Mouse (Mus musculus): ENCODE data around the gene Kmt5b. TPM values are rescaled to one million over a fixed set of nuclear protein-coding genes. Genes with fewer than 3 reads are reported as not detected.

Kmt5b gene
- total RNA-seq, 2 experiments from 2014 or later, result 52.4 to 52.6 TPM

DNA sequence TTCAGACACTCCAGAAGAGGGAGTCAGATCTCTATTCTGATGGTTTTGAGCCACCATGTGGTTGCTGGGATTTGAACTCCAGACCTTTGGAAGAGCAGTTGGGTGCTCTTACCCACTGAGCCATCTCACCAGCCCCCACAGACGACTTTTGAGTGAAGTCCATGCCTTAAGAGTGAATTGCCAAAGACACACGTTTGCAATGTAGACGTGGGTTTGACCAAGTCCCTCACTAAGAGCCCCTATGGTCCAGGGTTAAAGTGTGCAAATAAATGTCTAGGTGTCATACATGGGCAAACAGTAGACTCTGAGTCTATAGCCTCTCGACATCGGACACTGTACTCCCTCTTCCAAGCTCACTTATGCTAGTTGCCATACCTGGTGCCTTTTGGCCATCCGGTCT lies 2.3 kb downstream of the Kmt5b start:
- Histone ChIP-seq H3K4me3 (peak overlapping the region; percentile 99), H3K27ac (peak overlapping the region; percentile 100; the same call in 1 of the 2 replicates)
- intact Hi-C loops (cut with DNase I), result loop anchor here (5.0 kb wide), 1 partner anchor 62 kb away; the partner anchor contains the start of gene 1810055G02Rik
- DNase-seq (ENCODE audit: extremely low spot score in 1 of 2, low spot score in 2 of 2), result no peak
- TF ChIP-seq CTCF (IDR thresholded peaks at IDR 0.05), result peak; percentile 13

DNA sequence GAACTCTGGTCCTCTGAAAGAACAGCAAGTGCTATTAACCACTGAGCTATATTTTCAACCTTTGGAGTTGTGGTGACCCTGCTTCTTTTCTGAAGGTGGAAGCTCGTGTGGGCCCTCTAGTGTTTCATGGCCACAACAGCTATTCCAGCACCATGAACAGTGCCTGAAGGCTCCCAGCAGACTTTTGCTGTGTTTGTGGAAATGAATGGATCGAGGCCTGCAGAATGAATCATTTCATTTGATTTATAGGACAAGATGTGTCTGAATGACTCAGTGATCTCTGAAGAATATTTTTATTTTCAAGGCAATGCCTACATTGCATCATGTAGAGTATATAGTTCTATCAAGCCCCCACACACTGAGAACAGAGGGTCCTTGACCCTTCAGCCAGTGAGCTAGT lies 6.9 kb downstream of the Kmt5b start:
- intact Hi-C loops (cut with DNase I), result no loop called here
- peak; percentile 45 for TF ChIP-seq CTCF (IDR thresholded peaks at IDR 0.05)
- no peak for DNase-seq (ENCODE audit: extremely low spot score in 1 of 2, low spot score in 2 of 2)
- Histone ChIP-seq H3K27ac (no peak overlapping the region), H3K4me3 (no peak overlapping the region)

DNA sequence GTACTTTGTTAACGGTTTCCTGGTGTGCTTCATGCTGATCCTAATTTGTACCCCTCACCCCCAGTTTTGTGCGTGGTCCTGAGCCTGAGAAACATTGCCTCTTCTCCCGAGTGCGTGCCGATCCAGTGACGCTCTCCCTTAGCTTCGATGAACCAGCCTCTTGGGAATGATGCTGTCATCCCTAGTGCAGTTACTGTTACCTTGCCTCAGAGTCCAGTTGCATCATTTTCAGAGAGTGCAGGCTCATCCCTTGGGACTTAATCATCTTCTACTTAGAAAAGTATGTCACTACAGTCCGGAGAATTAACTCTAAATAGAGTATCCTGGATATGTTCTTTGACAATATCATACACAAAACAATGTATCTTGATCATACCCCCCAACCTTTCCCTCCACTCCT lies 11.5 kb downstream of the Kmt5b start:
- TF ChIP-seq CTCF (IDR thresholded peaks at IDR 0.05), result no peak
- intact Hi-C loops (cut with DNase I), result no loop called here
- no peak for DNase-seq (ENCODE audit: extremely low spot score in 1 of 2, low spot score in 2 of 2)
- Histone ChIP-seq H3K27ac (no peak overlapping the region), H3K4me3 (no peak overlapping the region)

DNA sequence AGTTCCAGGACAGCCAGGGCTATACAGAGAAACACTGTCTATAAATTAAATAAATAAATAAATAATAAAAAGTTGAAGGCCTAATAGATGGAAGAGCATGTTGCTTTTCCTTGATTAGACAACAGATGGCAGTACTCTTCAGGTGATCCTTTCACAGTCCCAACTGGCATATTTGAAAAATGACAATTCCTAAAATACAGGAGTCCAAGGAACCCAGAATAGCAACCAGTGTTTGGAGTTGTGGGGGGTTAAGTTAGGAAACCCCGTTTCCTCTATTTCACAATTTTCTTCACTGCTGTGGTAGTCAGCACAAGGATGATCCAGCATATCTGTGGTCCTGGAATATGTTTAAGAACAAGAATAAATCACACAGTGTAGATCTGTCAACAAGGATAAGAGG lies 22.9 kb downstream of the Kmt5b start:
- Histone ChIP-seq H3K4me3 (no peak overlapping the region), H3K27ac (no peak overlapping the region)
- DNase-seq (ENCODE audit: extremely low spot score in 1 of 2, low spot score in 2 of 2), result no peak
- TF ChIP-seq CTCF (IDR thresholded peaks at IDR 0.05), result peak; percentile 39
- intact Hi-C loops (cut with DNase I), result loop anchor here (10.0 kb wide), 1 partner anchor 195 kb away; the partner anchor contains the start of gene Acy3

DNA sequence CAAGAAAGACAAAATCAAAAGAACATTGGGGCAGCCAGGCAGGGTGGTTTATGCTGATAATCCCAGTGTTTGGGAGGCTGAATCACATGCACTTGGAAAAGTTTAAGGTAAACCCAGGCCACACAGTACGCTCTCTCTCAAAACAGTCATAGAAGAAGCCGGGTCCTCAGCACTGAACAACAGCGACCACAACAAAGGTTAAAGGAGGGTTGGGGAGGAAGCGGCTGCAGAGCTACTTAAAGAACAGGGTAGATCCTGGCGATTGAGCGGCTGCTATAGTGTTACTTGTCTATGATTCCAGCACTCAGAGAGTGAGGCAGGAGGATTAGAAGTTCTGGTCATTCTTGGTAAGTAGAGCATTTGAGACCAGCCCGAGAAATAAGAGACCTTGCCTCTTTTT lies 38.3 kb downstream of the Kmt5b start:
- DNase-seq (ENCODE audit: extremely low spot score in 1 of 2, low spot score in 2 of 2), result no peak
- Histone ChIP-seq H3K27ac (no peak overlapping the region), H3K4me3 (no peak overlapping the region)
- intact Hi-C loops (cut with DNase I), result no loop called here
- no peak for TF ChIP-seq CTCF (IDR thresholded peaks at IDR 0.05)

DNA sequence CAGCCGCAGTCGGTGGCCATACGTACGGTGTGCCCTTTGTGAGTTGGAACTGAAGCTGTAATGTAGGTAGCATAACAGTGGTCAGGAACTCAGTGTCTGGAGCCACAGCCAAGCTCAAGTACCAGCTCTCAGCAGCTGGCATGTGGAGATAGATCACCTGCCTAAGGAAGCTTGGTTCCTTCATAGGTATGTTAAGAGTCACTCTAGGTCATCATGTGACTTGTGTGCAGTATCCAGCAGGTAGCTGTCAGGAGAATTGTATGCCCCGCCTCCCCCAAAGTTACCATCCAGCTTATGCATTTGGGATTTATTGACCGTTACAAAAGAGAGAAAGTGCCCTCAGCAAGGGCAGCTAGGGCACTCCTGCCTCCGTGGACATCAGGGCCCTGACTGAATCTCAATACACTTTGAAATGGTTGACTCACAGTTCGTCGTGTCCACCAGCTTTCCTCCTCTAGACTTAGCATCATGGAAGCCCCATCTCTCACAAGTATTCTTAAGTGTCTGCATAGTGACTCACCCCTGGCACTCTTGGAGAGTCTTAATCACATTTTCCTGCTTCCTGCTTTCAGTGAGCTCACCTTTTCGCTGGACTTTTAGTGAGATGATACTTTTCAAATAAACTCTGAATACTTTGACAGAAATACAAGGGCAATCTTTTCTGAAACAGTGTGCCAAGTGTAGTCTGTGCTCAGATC lies 43.5 kb downstream of the Kmt5b start:
- intact Hi-C loops (cut with DNase I), result no loop called here
- H3K27ac ChIP-seq, result no peak overlapping the region
- no peak for TF ChIP-seq CTCF (IDR thresholded peaks at IDR 0.05)
- DNase-seq (ENCODE audit: extremely low spot score in 1 of 2, low spot score in 2 of 2), result no peak
- no peak overlapping the region for H3K4me3 ChIP-seq

DNA sequence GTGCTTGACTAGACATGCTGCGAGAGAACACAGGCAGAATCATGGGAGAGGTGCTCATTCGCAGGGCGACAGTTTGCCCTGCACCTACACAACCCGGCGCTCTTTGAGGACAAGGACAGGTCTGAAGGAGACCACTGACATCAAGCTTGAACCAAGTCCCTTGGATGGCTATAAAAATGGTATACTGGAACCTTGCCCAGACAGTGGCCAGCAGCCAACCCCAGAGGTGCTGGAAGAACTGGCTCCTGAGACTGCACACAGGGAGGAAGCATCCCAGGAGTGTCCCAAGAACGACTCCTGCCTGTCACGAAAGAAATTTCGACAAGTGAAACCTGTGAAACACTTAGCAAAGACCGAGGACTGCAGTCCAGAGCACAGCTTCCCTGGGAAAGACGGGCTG lies 47.2 kb downstream of the Kmt5b start:
- no peak for DNase-seq (ENCODE audit: extremely low spot score in 1 of 2, low spot score in 2 of 2)
- Histone ChIP-seq H3K4me3 (no peak overlapping the region), H3K27ac (no peak overlapping the region)
- TF ChIP-seq CTCF (IDR thresholded peaks at IDR 0.05), result no peak
- intact Hi-C loops (cut with DNase I), result no loop called here

DNA sequence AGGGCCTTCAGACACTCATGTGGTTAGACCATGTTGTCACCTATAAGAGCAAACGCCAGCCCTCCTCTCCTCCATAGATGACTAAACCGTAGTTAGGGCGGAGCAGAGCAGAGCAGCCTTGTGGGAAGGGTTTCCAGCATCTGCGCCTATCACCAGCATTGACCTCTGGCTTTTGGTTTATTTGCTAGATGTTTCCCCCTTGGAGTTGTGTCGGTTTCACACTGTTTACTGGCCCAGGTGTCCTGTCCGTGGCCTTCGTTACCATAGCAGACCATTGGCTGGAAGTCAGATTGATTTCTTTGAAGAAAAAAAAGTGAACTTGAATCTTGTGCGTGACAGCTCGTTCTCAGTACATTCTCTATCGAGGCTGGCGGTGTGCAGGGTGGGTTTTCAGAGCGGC lies 48.6 kb downstream of the Kmt5b start:
- Histone ChIP-seq H3K4me3 (no peak overlapping the region), H3K27ac (no peak overlapping the region)
- no peak for DNase-seq (ENCODE audit: extremely low spot score in 1 of 2, low spot score in 2 of 2)
- TF ChIP-seq CTCF (IDR thresholded peaks at IDR 0.05), result no peak
- intact Hi-C loops (cut with DNase I), result no loop called here

DNA sequence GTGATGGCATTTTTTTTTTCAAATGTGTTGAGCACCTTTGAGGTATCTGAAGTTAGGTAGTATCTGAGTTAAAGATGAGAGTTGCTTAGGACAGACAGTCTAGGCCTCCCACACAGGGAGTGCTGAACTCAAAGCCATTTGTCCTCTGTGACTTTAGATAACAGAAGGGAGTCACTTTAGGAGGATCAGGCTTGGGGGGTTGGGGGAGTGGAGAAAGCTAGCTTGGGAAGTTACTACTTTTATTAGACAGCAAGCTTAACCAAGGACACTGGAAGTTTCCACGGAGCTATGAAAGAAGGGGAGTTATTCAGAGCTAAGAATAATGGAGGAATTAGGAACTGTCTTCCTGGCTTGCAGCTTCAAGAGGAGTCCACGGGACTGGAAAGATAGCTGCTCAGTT lies 51.9 kb downstream of the Kmt5b start:
- no peak overlapping the region for H3K27ac ChIP-seq
- DNase-seq (ENCODE audit: extremely low spot score in 1 of 2, low spot score in 2 of 2), result no peak
- H3K4me3 ChIP-seq, result no peak overlapping the region
- intact Hi-C loops (cut with DNase I), result no loop called here
- no peak for TF ChIP-seq CTCF (IDR thresholded peaks at IDR 0.05)

DNA sequence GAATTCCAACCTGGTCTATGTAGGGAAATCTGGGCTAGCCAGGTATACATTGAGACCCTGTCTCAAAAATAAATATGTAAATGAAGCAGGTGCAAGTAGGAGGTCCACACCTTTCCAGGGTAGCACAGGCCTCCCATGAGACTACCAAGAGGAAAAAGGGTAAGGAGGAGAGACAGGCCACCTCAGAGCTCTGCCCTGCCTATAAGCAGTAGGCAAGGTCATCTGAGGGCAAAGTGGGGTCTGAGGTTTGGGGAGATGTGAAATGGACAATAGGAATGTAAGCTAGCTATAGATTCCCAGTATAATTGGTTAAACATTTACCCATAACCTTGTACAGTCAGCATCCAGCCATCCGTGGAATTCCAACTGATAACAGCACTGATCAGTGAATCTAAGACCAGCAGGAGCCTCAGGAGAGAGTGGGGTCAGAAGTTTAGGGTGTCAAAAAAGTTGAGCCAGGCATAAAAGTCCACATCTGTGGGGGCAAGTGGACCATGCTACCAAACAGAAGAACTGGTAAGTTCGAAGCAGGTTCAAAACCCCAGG lies 52.8 kb downstream of the Kmt5b start:
- no peak overlapping the region for H3K4me3 ChIP-seq
- no peak for TF ChIP-seq CTCF (IDR thresholded peaks at IDR 0.05)
- no peak for DNase-seq (ENCODE audit: extremely low spot score in 1 of 2, low spot score in 2 of 2)
- intact Hi-C loops (cut with DNase I), result no loop called here
- no peak overlapping the region for H3K27ac ChIP-seq

DNA sequence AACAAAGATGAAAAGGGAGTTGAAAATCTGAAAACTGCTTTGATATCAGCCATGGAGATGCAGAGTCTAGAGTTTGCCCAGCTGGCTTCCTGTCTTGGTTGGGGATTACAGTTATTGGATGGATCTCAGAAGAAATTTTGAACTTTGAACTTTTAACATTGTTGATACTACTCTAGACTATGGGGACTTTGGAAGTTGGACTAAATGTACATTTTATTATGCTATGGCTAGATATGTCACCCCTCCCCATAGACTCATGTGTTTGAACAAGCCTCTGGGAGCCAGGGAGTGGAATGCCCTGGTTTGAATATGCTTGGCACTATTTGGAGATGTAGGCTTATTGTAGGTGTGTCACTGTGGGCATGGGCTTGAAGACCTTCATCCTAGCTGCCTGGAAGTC lies 57.8 kb downstream of the Kmt5b start:
- no peak for TF ChIP-seq CTCF (IDR thresholded peaks at IDR 0.05)
- Histone ChIP-seq H3K27ac (no peak overlapping the region), H3K4me3 (no peak overlapping the region)
- intact Hi-C loops (cut with DNase I), result no loop called here
- DNase-seq (ENCODE audit: extremely low spot score in 1 of 2, low spot score in 2 of 2), result no peak

DNA sequence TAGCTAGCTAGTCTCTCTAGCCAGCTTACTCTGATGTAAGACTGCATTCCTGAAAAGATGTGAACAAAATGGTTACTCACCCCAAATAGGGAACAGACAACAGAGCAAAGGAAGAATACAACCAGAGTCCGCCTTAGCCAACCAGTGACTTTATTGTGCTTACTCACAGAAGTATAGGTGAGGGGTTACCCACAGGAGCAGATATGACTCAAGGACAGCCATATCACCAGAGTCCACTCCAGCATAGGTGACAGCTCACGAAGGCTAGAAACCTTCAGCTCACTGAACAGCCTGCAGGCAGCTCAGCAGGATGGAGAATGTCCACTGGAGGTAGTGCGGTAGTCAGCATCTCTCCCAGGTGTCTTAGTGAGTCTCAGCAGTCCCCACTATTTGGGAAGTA lies 62.6 kb downstream of the Kmt5b start:
- Histone ChIP-seq H3K4me3 (no peak overlapping the region), H3K27ac (no peak overlapping the region)
- DNase-seq (ENCODE audit: extremely low spot score in 1 of 2, low spot score in 2 of 2), result no peak
- intact Hi-C loops (cut with DNase I), result no loop called here
- TF ChIP-seq CTCF (IDR thresholded peaks at IDR 0.05), result no peak

DNA sequence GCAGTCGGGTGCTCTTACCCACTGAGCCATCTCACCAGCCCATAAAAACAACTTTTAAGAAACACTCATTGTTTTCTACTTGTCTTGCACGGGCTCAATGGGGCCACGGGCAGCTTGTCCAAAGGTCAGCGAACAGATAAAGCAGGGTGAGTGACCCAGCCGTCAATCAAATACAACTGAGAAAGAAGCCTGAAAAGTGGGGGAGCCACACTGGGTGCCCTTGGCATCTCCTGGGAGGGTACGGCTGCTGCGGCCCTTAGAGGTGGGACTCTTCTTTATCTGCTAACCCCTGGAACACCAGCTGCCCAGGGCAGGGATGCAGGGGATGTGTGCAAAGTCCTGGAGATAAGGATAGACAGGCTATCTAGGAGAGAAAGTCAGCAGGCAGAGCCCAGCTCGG lies 64.5 kb downstream of the Kmt5b start:
- intact Hi-C loops (cut with DNase I), result no loop called here
- TF ChIP-seq CTCF (IDR thresholded peaks at IDR 0.05), result no peak
- no peak for DNase-seq (ENCODE audit: extremely low spot score in 1 of 2, low spot score in 2 of 2)
- H3K27ac ChIP-seq, result no peak overlapping the region
- no peak overlapping the region for H3K4me3 ChIP-seq

All from left cerebral cortex, adult 2 months (tissue).